ENCODE assay signal across 8 mouse cellular contexts in the genomic region with DNA sequence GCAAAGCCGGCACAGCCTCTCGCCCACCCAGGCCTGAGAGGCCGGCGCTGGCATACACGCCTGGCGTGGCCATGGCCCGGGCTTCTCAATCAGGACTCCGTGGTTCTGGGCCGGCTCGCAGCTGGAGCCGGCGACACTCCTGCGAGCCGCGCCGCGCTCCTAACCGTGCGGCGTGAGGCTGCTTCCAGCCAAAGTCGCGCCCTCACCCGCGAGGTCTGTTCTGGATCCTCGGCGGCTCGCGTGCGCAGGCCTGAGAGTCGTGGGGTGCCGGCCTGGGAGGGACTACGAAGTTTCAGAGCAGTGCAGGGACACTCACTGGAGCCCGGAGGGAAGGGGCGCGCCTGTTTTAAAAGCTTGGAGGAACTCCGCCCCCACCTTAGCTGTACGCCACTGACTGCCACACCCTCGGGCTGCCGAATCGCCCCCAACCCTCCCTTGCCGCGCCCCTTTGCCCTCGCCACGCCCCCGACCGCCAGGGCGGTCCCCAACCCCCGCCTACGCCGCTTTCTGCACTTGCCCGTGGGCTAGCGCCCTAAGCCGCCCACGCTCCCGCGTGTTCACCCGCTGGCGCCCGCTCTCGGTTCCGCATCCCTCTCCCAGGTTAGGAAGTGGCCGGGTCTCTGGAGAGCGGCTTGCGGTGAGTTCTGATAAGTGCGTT. TPM values are rescaled to one million over a fixed set of nuclear protein-coding genes. Genes with fewer than 3 reads are reported as not detected.
DNase-seq lines count a peak whose midpoint lies in the region; ATAC-seq and TF ChIP-seq lines count a peak whose summit lies in the region.

A gene (minus strand): TSS at position 367 of the 658 bp plus-strand sequence.

- H3K27ac ChIP-seq in CH12.LX (ENCODE audit: insufficient read depth, low read depth) = no peak within 1 kb of the TSS
- H3K27ac ChIP-seq in forebrain, embryonic 12.5 days = no peak within 1 kb of the TSS
- H3K27ac ChIP-seq in small intestine, adult 2 months (ENCODE audit: insufficient read depth, low read depth, low read length) = no peak within 1 kb of the TSS

- peak; percentile 38; the same call in 1 of the 2 replicates for TF ChIP-seq POLR2A in CH12.LX (IDR thresholded peaks at IDR 0.05; ENCODE audit: low read depth, low read length)
- TF ChIP-seq POLR2A in small intestine, adult 2 months (IDR thresholded peaks at IDR 0.05; ENCODE audit: low read depth, low read length) = no peak

- TF ChIP-seq EP300 in CH12.LX (IDR thresholded peaks at IDR 0.05; ENCODE audit: low read length) = no peak

- H3K9me3 ChIP-seq in CH12.LX (replicated peaks; ENCODE audit: low read length) = no peaks in the 10 kb centered on the region
- no peaks in the 10 kb centered on the region for H3K9me3 ChIP-seq in forebrain, embryonic 12.5 days

- H3K4me2 ChIP-seq in CH12.LX (ENCODE audit: insufficient read depth, low read depth, poor library complexity, severe bottlenecking) = peak within 1 kb of the TSS; percentile 77
- H3K4me2 ChIP-seq in forebrain, embryonic 12.5 days = peak within 1 kb of the TSS; percentile 100

- H3K9ac ChIP-seq in CH12.LX (ENCODE audit: insufficient read depth, low read depth) = 0 out of 2 replicates have a peak within 1 kb of the TSS, but pooled peaks have one; percentile 3
- H3K9ac ChIP-seq in forebrain, embryonic 12.5 days = peak within 1 kb of the TSS; percentile 56

- WGBS in forebrain, embryonic 12.5 days = under 1% methylated on average over 65 of the region's 65 CpGs
- WGBS in small intestine, adult 2 months = under 1% methylated on average over 65 of the region's 65 CpGs

- no peaks in the 10 kb centered on the region for H3K36me3 ChIP-seq in CH12.LX (replicated peaks in 1 of 2; ENCODE audit: control insufficient read depth in 1 of 2, insufficient read depth in 1 of 2, low read length in 1 of 2)
- H3K36me3 ChIP-seq in forebrain, embryonic 12.5 days (replicated peaks) = no peaks in the 10 kb centered on the region
- no peaks in the 10 kb centered on the region for H3K36me3 ChIP-seq in small intestine, adult 2 months (ENCODE audit: control insufficient read depth, insufficient read depth, low read length)

- no peak for TF ChIP-seq RAD21 in CH12.LX (IDR thresholded peaks at IDR 0.05; ENCODE audit: low read depth, low read length)

- intact Hi-C loops in heart, postnatal 36 days (cut with DNase I) = no loop called here
- intact Hi-C loops in left cerebral cortex, postnatal 25 days (cut with DNase I) = no loop called here

- peak; percentile 69 for ATAC-seq in forebrain, embryonic 12.5 days (ENCODE audit: low FRiP score)
- peak; percentile 78 for ATAC-seq in megakaryocyte progenitor cell, adult 5-6 weeks (replicated peaks; ENCODE audit: poor library complexity)

- DNase-seq in CH12.LX (ENCODE audit: extremely low read depth) = peak; percentile 25
- DNase-seq in adrenal gland, adult 18-20 months (ENCODE audit: low spot score in 2 of 2) = peak; percentile 69 to 70
- peak; percentile 52 for DNase-seq in heart, postnatal 36 days
- DNase-seq in left cerebral cortex, postnatal 25 days (ENCODE audit: low spot score in 2 of 2) = peak; percentile 23 to 31
- DNase-seq in cerebellum, adult 9-11 months = no peak

- TF ChIP-seq CTCF in CH12.LX (conservative IDR thresholded peaks at IDR 0.05 in 1 of 2, IDR thresholded peaks at IDR 0.05 in 1 of 2; ENCODE audit: low read depth in 2 of 2, low read length in 2 of 2) = no peak
- TF ChIP-seq CTCF in small intestine, adult 2 months (IDR thresholded peaks at IDR 0.05; ENCODE audit: extremely low read depth, insufficient read length, insufficient replicate concordance, low read depth, low read length) = no peak

- in situ Hi-C loops in CH12.LX (cut with MboI; ENCODE audit: low pct_ligation_motif_present, low pct_unique_long_range_greater_than_20kb, low sequenced_read_pairs) = no loop called here

- peaks cover 42% of the 10 kb centered on the region for H3K27me3 ChIP-seq in CH12.LX (replicated peaks)
- peaks cover 60% of the 10 kb centered on the region for H3K27me3 ChIP-seq in forebrain, embryonic 12.5 days
- peaks cover 27% of the 10 kb centered on the region for H3K27me3 ChIP-seq in small intestine, adult 2 months (ENCODE audit: control insufficient read depth, insufficient read depth, low read length)

- peaks cover 7 to 12% of the 10 kb centered on the region in 2 experiments; a peak in 2 of 4 replicates for H3K4me1 ChIP-seq in CH12.LX (ENCODE audit: control insufficient read depth in 1 of 2, insufficient read depth in 2 of 2)
- peaks cover 19% of the 10 kb centered on the region for H3K4me1 ChIP-seq in forebrain, embryonic 12.5 days
- H3K4me1 ChIP-seq in small intestine, adult 2 months (ENCODE audit: control insufficient read depth, insufficient read depth, insufficient read length, low read length) = peaks cover 8% of the 10 kb centered on the region

- H3K4me3 ChIP-seq in CH12.LX (replicated peaks in 1 of 3; ENCODE audit: low read depth in 2 of 3, low read length in 2 of 3, poor library complexity in 1 of 3) = peak within 1 kb of the TSS; percentile 13 to 58 (median 48)
- H3K4me3 ChIP-seq in forebrain, embryonic 12.5 days (replicated peaks) = peak within 1 kb of the TSS; percentile 59
- peak within 1 kb of the TSS; percentile 63 for H3K4me3 ChIP-seq in small intestine, adult 2 months (ENCODE audit: low read depth, low read length)

- no peaks in the 10 kb centered on the region for H3K79me2 ChIP-seq in CH12.LX (replicated peaks; ENCODE audit: control insufficient read depth, extremely low read depth, insufficient read depth, poor library complexity, severe bottlenecking)

- dilution Hi-C loops in CH12.LX (cut with MboI; ENCODE audit: extremely low pct_ligation_motif_present, extremely low pct_unique_long_range_greater_than_20kb, low sequenced_read_pairs) = no loop called here

TF ChIP-seq in CH12.LX, 34 proteins besides CTCF, POLR2A, EP300 and RAD21:
- peak; percentile 32; the same call in 1 of the 2 replicates for TF ChIP-seq IRF4 (IDR thresholded peaks at IDR 0.05; ENCODE audit: low read depth, low read length)
- 0 out of 2 replicates have a peak, but pooled peaks have one; percentile 8 for TF ChIP-seq BHLHE40 (IDR thresholded peaks at IDR 0.05; ENCODE audit: low read depth, low read length)
- peak; percentile 50; the same call in 1 of the 2 replicates for TF ChIP-seq MXI1 (IDR thresholded peaks at IDR 0.05; ENCODE audit: low read depth, low read length)
- TF ChIP-seq RCOR1 (conservative IDR thresholded peaks at IDR 0.05; ENCODE audit: low read depth, low read length) = no peak
- no peak for TF ChIP-seq SMC3 (IDR thresholded peaks at IDR 0.05; ENCODE audit: low read depth, low read length)
- 0 out of 2 replicates have a peak, but pooled peaks have one; percentile 16 for TF ChIP-seq NRF1 (IDR thresholded peaks at IDR 0.05; ENCODE audit: low read depth, low read length)
- no peak for TF ChIP-seq MAX (IDR thresholded peaks at IDR 0.05; ENCODE audit: low read length)
- TF ChIP-seq SIN3A (IDR thresholded peaks at IDR 0.05; ENCODE audit: low read length) = peak; percentile 49; the same call in 1 of the 2 replicates
TF ChIP-seq in CH12.LX: peak in this region for 5.

RNA-seq across cellular contexts. Expression of the gene that starts here (rescaled TPM):
- total RNA-seq in CH12.LX (2012; rRNA removed) (0.21 and 0.42 TPM in 2 replicates), CH12.LX (2014; rRNA removed) (0.27 TPM in 1 of 2 replicates, not detected in the other)
- polyA plus RNA-seq in CH12.LX (2012; ENCODE audit: insufficient read length, low read depth) = 0.19 and 0.30 TPM in 2 replicates
- total RNA-seq in adrenal gland, adult 18-20 months (2021) = 1 to 10 TPM; 2.0 to 5.3 TPM
- 0.82 and 1.1 TPM in 2 replicates for polyA plus RNA-seq in forebrain, embryonic 12.5 days (2016; fragmentation: Nextera tagmentation; extraction: Ambion mirVana)
- under 1 TPM; 0.33 to 0.36 TPM for total RNA-seq in heart, postnatal 36 days (2021)
- 1 to 10 TPM; 1.8 to 1.9 TPM for total RNA-seq in left cerebral cortex, postnatal 25 days (2021)
- 0.15 TPM in 1 of 2 replicates, not detected in the other for total RNA-seq in megakaryocyte progenitor cell, adult 5-6 weeks (2015)
- not detected in 2 replicates for total RNA-seq in megakaryocyte progenitor cell, adult 5-6 weeks (2017)
- 0.47 and 6.0 TPM in 2 replicates for polyA plus RNA-seq in small intestine, adult 2 months (2012; rRNA removed)

Comparison
In these comparisons a context has a peak if more than half of its experiments do, and no peak if none do; other contexts are left out.
1. Peak in DNase-seq, H3K4me3 ChIP-seq, H3K9ac ChIP-seq and H3K4me2 ChIP-seq in CH12.LX; RNA of the gene not detected or under 1 TPM.
2. Peak in DNase-seq in heart, postnatal 36 days; RNA of the gene not detected or under 1 TPM.
3. Peak in ATAC-seq in megakaryocyte progenitor cell, adult 5-6 weeks; RNA of the gene not detected or under 1 TPM.